Mouse (Mus musculus) liver, postnatal 0 days (tissue): ENCODE measurements around the gene Hps4. TPM values are rescaled to one million over a fixed set of nuclear protein-coding genes. Genes with fewer than 3 reads are reported as not detected.

Experiments used
- ATAC-seq: fragments of 200-750 bp; cut with Nextera tagmentation; 2 replicates; pipeline ENCODE4 v1.8.0; 2017; ENCODE audit warnings: mild to moderate bottlenecking, moderate library complexity
- DNase-seq: peaks from one replicate; pipeline ENCODE4 v3.0.0-alpha.2; 2016
- H3K27ac ChIP-seq: fragments of 300-500 bp; sonication (generic); 2 replicates; pipeline ENCODE4 v1.5.1; 2014; ENCODE audit warnings: antibody characterized with exemption, moderate library complexity, mild to moderate bottlenecking, low read depth
- H3K27me3 ChIP-seq: fragments of 300-500 bp; sonication (generic); 2 replicates; pipeline ENCODE4 v1.6.1; 2014; ENCODE audit warnings: low read length, control low read depth, mixed read lengths; ENCODE audit not compliant: insufficient read depth
- H3K36me3 ChIP-seq: fragments of 300-500 bp; sonication (generic); replicated peaks from 2 replicates; pipeline ENCODE4 v1.6.1; 2014; ENCODE audit warnings: mild to moderate bottlenecking, control low read depth, low read length, moderate library complexity, mixed read lengths; ENCODE audit not compliant: insufficient read depth
- H3K4me1 ChIP-seq: fragments of 300-500 bp; sonication (generic); 2 replicates; pipeline ENCODE4 v1.6.1; 2014; ENCODE audit warnings: antibody characterized with exemption, mild to moderate bottlenecking, control low read depth; ENCODE audit not compliant: insufficient read depth
- H3K4me2 ChIP-seq: fragments of 300-500 bp; sonication (generic); 2 replicates; pipeline ENCODE4 v1.6.1; 2014; ENCODE audit warnings: low read depth, mild to moderate bottlenecking, low read length, moderate library complexity, mixed read lengths
- H3K4me3 ChIP-seq: fragments of 300-500 bp; sonication (generic); 2 replicates; pipeline ENCODE4 v1.5.1; 2014; ENCODE audit warnings: low read depth, low read length
- H3K9ac ChIP-seq: fragments of 300-500 bp; sonication (generic); replicated peaks from 2 replicates; pipeline ENCODE4 v1.6.1; 2014; ENCODE audit warnings: mild to moderate bottlenecking, moderate library complexity
- H3K9me3 ChIP-seq: fragments of 300-500 bp; sonication (generic); 2 replicates; pipeline ENCODE4 v1.6.1; 2016; ENCODE audit warnings: mild to moderate bottlenecking, control low read depth, low read length, mixed read lengths
- CTCF ChIP-seq: sonication (generic); IDR thresholded peaks from 2 replicates; pipeline ENCODE4 v1.5.1; 2016; ENCODE audit warnings: antibody characterized with exemption, low read depth
- EP300 ChIP-seq: IDR thresholded peaks from 2 replicates; pipeline ENCODE4 v1.6.1; 2016; ENCODE audit warnings: antibody characterized with exemption, low read depth, mild to moderate bottlenecking
- WGBS: fragments of 180-500 bp; shearing (Covaris S2); extraction: QIAGEN DNeasy Blood & Tissue Kit; methylation state at CpG from one replicate; pipeline ENCODE4 v1.1.7; 2014; ENCODE audit not compliant: insufficient replicate concordance; 5-methylcytosine and 5-hydroxymethylcytosine counted together
- polyA plus RNA-seq: library from polyadenylated mRNA; unstranded; fragments of >200 nt; fragmentation: Nextera tagmentation; extraction: Ambion mirVana; gene quantifications from 2 replicates; pipeline ENCODE4 v1.2.1, GENCODE M21; 2015

Gene Hps4
- polyA plus RNA-seq, 1 experiment from 2014 or later, result 11.5 TPM

DNA sequence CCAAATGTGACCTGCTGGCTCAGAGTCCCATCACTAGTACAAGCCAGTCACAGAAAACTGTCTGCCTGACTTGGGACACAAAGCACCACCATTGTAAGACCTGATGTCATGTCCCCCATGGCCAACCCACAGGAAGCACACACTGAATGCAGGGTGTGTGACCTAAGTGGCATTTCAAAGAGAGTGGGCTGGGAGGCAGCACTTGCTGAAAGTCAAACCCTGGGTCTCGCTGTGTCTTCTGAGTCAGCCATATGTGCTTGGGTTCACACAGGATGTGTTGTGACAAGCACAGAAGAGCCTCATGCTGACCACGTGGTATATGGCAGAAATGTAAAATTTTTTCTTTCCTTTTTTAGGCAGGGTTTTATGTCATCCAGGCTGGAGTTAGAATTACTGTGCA, 45.6 kb upstream of the Hps4 start:
- H3K9me3 ChIP-seq, result no peaks in the 10 kb centered on the region
- no peaks in the 10 kb centered on the region for H3K27me3 ChIP-seq
- peak overlapping the region; percentile 71 for H3K27ac ChIP-seq
- H3K36me3 ChIP-seq, result no peaks in the 10 kb centered on the region; the same call in 1 of the 2 replicates
- DNase-seq (peak; percentile 19), ATAC-seq (peak; percentile 2; the same call in 1 of the 2 replicates)
- no peak overlapping the region for H3K9ac ChIP-seq
- peaks cover 95% of the 10 kb centered on the region for H3K4me1 ChIP-seq
- H3K4me3 ChIP-seq, result no peak overlapping the region
- WGBS, result 35% methylated on average over 2 of the region's 2 CpGs
- H3K4me2 ChIP-seq, result peak overlapping the region; percentile 45
- no peak for TF ChIP-seq CTCF
- TF ChIP-seq EP300, result no peak

DNA sequence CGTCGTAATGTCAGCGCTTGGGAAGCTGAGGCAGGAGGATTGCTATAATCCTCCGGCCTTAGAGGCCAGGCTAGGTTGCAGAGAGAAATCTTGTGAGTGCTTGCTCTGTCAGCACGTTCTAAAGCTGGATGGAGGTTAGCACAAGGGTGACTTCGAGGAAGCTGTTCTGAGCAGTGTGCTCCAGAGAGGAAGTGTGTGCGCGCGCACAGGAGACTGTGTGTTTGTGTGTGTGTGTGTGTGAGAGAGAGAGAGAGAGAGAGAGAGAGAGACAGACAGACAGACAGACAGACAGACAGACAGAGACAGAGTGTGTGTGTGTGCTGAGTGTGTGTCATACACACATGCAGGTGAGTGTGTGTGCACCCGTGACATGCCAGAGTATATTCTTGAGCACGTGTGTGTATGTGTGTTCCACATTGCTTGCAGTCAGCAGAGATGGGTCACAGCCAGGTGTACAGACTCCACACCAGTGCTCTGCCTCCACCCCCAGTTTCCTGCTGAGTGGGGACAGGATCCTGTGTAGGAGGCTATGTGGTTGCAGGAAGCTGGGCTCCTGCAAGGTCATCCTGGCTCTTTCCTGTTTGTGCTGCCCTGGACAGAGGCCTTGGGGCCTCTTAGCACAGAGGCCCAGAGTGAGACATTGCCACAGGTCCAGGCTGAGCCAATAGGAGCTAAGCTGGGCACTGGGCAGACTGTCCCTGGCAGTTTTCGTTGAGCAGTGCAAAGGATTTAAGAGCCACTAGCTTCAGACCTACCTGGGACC, 44.5 kb upstream of the Hps4 start:
- no peak for TF ChIP-seq EP300
- Histone ChIP-seq H3K4me3 (no peak overlapping the region), H3K36me3 (no peaks in the 10 kb centered on the region), H3K27ac (peak overlapping the region; percentile 71), H3K4me1 (peaks cover 86% of the 10 kb centered on the region), H3K9ac (0 out of 2 replicates have a peak overlapping the region, but pooled peaks have one; percentile 1), H3K27me3 (no peaks in the 10 kb centered on the region), H3K4me2 (no peak overlapping the region), H3K9me3 (no peaks in the 10 kb centered on the region)
- 52% methylated on average over 12 of the region's 12 CpGs for WGBS
- DNase-seq (peak; percentile 63), ATAC-seq (peak; percentile 60)

DNA sequence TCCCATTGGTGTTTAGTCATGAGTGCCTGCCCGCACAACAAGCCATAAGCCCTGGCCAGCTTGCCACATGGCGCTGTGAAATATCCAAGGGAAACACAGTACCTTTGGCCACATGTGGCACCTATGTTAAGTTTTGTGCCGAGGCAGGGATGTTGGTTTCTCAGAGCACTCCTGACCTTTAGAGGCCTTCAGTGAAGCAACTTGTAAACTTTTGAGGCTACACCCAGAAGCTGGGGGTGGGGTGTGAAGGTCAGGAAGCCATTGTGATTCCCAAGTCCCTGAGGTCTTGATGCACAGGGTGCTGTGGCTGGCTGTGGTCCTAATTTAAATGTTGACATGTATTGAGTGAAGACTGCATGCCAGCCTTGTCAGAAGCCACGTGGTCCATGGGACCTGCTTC, 43.5 kb upstream of the Hps4 start:
- Histone ChIP-seq H3K27me3 (no peaks in the 10 kb centered on the region), H3K4me1 (peaks cover 76% of the 10 kb centered on the region), H3K9me3 (no peaks in the 10 kb centered on the region), H3K27ac (peak overlapping the region; percentile 71), H3K4me3 (no peak overlapping the region), H3K36me3 (no peaks in the 10 kb centered on the region), H3K9ac (no peak overlapping the region), H3K4me2 (no peak overlapping the region)
- DNase-seq, result no peak
- TF ChIP-seq CTCF (no peak), EP300 (no peak)
- 65% methylated on average over 4 of the region's 4 CpGs for WGBS
- ATAC-seq, result no peak

DNA sequence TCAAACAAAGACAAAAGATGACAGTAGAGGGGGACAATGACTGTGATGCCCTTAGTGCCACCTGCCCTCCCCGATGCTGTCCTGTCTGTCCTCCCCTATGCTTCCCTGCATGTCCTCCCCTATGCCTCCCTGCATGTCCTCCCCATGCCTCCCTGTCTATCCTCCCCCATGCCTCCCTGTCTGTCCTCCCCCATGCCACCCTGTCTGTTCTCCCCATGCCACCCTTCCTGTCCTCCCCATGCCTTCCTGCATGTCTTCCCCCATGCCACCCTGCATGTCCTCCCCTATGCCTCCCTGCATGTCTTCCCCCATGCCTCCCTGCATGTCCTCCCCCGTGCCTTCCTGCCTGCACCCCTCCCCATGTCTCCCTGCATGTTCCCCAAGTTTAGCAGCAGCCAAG, 42.8 kb upstream of the Hps4 start:
- no peak overlapping the region for H3K9ac ChIP-seq
- H3K36me3 ChIP-seq, result no peaks in the 10 kb centered on the region; the same call in none of the 2 replicates
- H3K4me3 ChIP-seq, result no peak overlapping the region
- peaks cover 69% of the 10 kb centered on the region for H3K4me1 ChIP-seq
- DNase-seq (peak; percentile 13), ATAC-seq (no peak)
- TF ChIP-seq EP300 (no peak), CTCF (no peak)
- H3K9me3 ChIP-seq, result no peaks in the 10 kb centered on the region
- no peaks in the 10 kb centered on the region for H3K27me3 ChIP-seq
- H3K4me2 ChIP-seq, result no peak overlapping the region
- 74% methylated on average over 2 of the region's 2 CpGs for WGBS
- H3K27ac ChIP-seq, result peak overlapping the region; percentile 11; the same call in 1 of the 2 replicates

DNA sequence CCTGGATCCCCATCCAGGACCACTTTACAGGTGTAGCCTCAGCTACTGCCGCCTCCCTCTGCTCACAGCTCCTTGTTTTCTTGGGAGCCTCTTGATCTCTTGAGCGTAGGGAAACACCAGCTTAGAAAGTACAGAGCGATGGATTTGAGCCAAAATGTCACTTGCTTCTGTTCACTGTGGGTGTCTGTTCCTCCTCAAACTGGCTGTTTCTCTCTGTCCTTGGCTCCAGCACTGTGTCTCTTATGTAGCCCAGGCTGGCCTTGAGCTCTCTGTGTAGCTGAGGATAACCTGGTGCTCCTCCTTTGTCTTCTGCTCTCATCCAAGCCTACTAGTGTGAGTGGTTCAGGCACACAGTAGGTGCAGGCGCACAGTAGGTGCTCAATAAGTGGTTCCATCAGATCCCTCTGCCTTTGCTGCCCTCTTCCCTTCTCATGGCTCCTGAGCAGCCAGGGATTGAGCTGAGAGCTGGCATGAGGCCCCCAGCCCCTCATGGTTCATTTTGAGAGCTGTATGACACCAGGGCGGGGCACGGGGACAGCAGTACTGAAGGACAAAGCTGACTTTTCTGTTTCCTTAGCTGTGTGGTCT, 42.1 kb upstream of the Hps4 start:
- H3K4me2 ChIP-seq, result no peak overlapping the region
- ATAC-seq (no peak), DNase-seq (no peak)
- H3K4me1 ChIP-seq, result peaks cover 62% of the 10 kb centered on the region
- no peaks in the 10 kb centered on the region for H3K27me3 ChIP-seq
- H3K9ac ChIP-seq, result no peak overlapping the region
- no peak for TF ChIP-seq EP300
- no peak for TF ChIP-seq CTCF
- H3K4me3 ChIP-seq, result no peak overlapping the region
- H3K36me3 ChIP-seq, result peaks cover 5% of the 10 kb centered on the region
- no peaks in the 10 kb centered on the region for H3K9me3 ChIP-seq
- 81% methylated on average over 6 of the region's 6 CpGs for WGBS
- no peak overlapping the region for H3K27ac ChIP-seq

DNA sequence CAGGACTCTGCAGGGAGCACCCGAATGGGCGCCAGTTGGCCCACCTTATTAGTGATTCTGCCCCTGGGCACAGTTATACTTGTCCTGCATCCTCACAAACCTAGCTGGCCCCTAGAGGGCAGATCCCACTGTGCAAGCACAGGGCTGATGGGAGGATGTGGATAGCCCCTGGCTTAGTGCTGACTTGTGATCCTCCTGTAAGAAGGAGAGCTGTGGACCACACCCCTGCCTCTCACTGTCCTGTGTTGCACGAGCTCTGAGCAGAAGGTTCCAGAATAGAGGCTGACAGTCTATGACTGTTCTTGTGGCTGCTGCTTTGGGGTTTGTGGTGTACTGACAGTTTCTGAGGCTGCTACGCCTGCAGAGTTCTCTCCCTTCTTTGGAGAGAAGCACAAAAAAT, 41.2 kb upstream of the Hps4 start:
- Histone ChIP-seq H3K9ac (no peak overlapping the region), H3K27ac (peak overlapping the region; percentile 82), H3K4me3 (no peak overlapping the region), H3K4me1 (peaks cover 53% of the 10 kb centered on the region), H3K36me3 (peaks cover 10% of the 10 kb centered on the region), H3K4me2 (no peak overlapping the region), H3K9me3 (no peaks in the 10 kb centered on the region), H3K27me3 (no peaks in the 10 kb centered on the region)
- peak; percentile 14 for DNase-seq
- TF ChIP-seq CTCF, result peak; percentile 32
- TF ChIP-seq EP300, result no peak
- no peak for ATAC-seq
- WGBS, result 61% methylated on average over 4 of the region's 4 CpGs
